Mouse (Mus musculus) inflammation-experienced regulatory T-cells (primary cell): ENCODE results near the gene Gm49339. TPM values are rescaled to one million over a fixed set of nuclear protein-coding genes. Genes with fewer than 3 reads are reported as not detected.

Experiments
- polyA plus RNA-seq, 2 experiments: library from polyadenylated mRNA; unstranded; fragments of 100-300 nt; shearing (Covaris generic); gene quantifications; one replicate each; pipeline ENCODE4 v1.2.1; 2017

Gene Gm49339
- polyA plus RNA-seq, result 1 to 10 TPM; 7.9 to 9.7 TPM

GRCm38 (mm10) chr10:51480397-51480796 is at the start of gene Gm49339, which contains the start of gene Lilr4b:
Gene Gm49339 (plus strand): TSS chr10:51480612.
Gene Lilr4b (plus strand): TSS chr10:51480632.

DNA sequence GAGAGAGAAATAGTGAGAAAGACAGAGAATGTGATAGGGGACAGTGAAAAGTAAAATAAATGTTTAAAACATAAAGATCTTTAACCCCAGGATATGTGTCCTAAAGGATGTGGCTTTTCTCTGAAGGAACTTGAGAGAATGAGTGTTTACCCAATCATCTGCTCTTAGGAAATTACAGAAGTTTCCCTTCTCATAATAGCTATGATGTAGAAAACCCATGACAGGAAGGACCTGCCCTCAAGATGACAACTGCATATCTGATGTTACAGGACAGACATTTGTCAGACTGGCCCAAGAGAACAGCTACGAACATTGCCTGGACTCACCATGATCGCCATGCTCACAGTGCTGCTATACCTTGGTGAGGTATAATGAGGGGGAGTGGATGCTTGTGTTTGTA is 10.3 kb downstream of the Gm49339 start, which contains the start of gene Lilrb4a:
TSS of gene Lilrb4a (plus strand) at position 266 of the 400 bp plus-strand sequence.

Other genes with a start within 250 kb of the Gm49339 start
- gene Lilr4b, start within 50 bp of the Gm49339 start, polyA plus RNA-seq, result 10 to 100 TPM; 36.9 to 46.6 TPM
- gene Lilrb4a, start 10.3 kb downstream of the Gm49339 start, polyA plus RNA-seq, result 10 to 100 TPM; 63.3 to 96.2 TPM
- gene Fam162b, start 109.9 kb downstream of the Gm49339 start, polyA plus RNA-seq, result under 1 TPM in 1 of 2 experiments, not detected in 1; 0.76 TPM
- under 1 TPM; 0.12 to 0.24 TPM for gene Gprc6a, start 150.8 kb downstream of the Gm49339 start, polyA plus RNA-seq
- gene Rfx6, start 197.1 kb downstream of the Gm49339 start, polyA plus RNA-seq, result under 1 TPM in 1 of 2 experiments, not detected in 1; 0.24 TPM